Mouse (Mus musculus) G1E (cell line): ENCODE results near the gene Hyal3.

Experiments used
- CTCF ChIP-seq: IDR thresholded peaks from 2 replicates; pipeline ENCODE4 v1.5.1; 2012; ENCODE audit warnings: low read depth, low read length, inconsistent platforms, mixed read lengths
- GATA2 ChIP-seq: IDR thresholded peaks from 2 replicates; pipeline ENCODE4 v1.6.1; 2012; ENCODE audit warnings: low read depth, low read length, inconsistent platforms, borderline replicate concordance
- POLR2AphosphoS5 ChIP-seq: IDR thresholded peaks from 2 replicates; pipeline ENCODE4 v1.6.1; 2012; ENCODE audit warnings: low read depth, low read length, inconsistent platforms; ENCODE audit not compliant: insufficient replicate concordance
- TAL1 ChIP-seq: conservative IDR thresholded peaks from 2 replicates; pipeline ENCODE4 v1.6.1; 2012; ENCODE audit warnings: low read depth, low read length, inconsistent platforms, mixed read lengths

DNA sequence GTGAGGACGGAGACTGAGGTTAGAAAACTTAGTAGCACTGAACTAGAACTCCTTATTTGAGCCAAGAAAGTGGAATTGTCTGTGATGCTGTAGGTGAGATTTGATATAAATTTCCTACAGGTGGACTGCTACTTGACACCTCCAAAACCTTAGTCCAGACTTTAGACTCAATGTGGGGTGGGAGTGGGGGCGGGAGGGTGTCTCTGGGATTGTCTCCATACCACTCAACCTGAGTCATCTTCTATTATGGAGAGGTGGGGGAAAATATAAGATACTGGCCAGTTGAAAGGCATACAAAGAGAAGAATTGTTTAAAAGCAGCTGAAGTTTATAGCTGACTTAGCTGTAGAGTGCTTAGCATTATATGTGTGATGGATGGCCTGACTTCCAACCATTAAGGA, 24.9 kb upstream of the Hyal3 start:
- TF ChIP-seq CTCF (no peak), POLR2AphosphoS5 (no peak), GATA2 (no peak), TAL1 (no peak)
